In the genomic region with DNA sequence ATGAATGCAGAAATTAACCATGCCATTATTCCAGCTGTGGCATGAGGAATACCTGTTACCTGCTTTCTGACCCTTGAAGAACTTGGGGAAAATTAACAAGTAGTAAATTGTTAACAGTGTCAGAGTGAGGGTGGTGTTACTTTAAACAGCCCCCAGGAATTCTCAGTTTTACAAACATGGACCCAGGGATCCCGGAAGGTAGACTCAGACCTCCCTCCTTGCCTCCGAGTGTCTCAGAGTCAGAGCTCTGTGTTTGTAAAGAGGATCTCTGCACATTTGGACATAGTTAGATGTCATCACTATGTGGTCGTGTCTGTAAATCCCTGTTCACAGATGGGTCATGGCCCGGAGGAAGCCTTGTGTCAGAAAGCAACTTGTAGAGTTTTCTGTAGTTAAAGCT, we compare ENCODE assay signal across 14 mouse cellular contexts.
"Had no signal": no experiment of that assay in that cellular context is flagged by ENCODE, and none has a peak within 500 bp of the region (broad histone marks: within the 10 kb centered on the region; RNA-seq: fewer than 3 reads in every experiment).

No protein-coding gene starts in this region.

- DNase-seq: left cerebral cortex, postnatal 4 days; lung, adult 2 months; lung, postnatal 36 days; retina, postnatal 1 day; right cerebral cortex, postnatal 4 days; spleen, adult 18-20 months; thymus, adult 18-20 months; thymus, postnatal 25 days had no signal

- ATAC-seq: lung, postnatal 0 days; midbrain, embryonic 15.5 days had no signal

- H3K27me3 ChIP-seq: limb, embryonic 13.5 days; liver, embryonic 15.5 days; megakaryocyte, embryonic 14.5 days; midbrain, embryonic 15.5 days; neural tube, embryonic 13.5 days had no signal
